ENCODE assay signal across 17 mouse cellular contexts in genomic region chr3:41158314-41158973, GRCm38 (mm10).
DNase-seq lines count a peak whose midpoint lies in the region; TF ChIP-seq lines count a peak whose summit lies in the region.
"Had no signal": no experiment of that assay in that cellular context is flagged by ENCODE, and none has a peak within 500 bp of the region (broad histone marks: within the 10 kb centered on the region; RNA-seq: fewer than 3 reads in every experiment).

No protein-coding gene starts in this region.

- H3K79me2 ChIP-seq in heart, adult 2 months (replicated peaks; ENCODE audit: control insufficient read depth, insufficient read depth, low read length): no peaks in the 10 kb centered on the region

- WGBS in heart, adult 2 months: 31% methylated on average over 12 of the region's 12 CpGs

- TF ChIP-seq EP300 in heart, adult 2 months (IDR thresholded peaks at IDR 0.05; ENCODE audit: insufficient read depth, low read depth, low read length): no peak

- intact Hi-C loops in heart, adult 2 months (cut with DNase I): no loop called here

- H3K27ac ChIP-seq in heart, adult 2 months: no peak overlapping the region
- no peak overlapping the region for H3K27ac ChIP-seq in layer of hippocampus, adult 2 months
- H3K27ac ChIP-seq: hindbrain, embryonic 14.5 days; liver, embryonic 14.5 days; neural tube, embryonic 13.5 days; stomach, embryonic 15.5 days had no signal

- H3K4me1 ChIP-seq in heart, adult 2 months (ENCODE audit: control insufficient read depth, insufficient read depth, low read length): peaks cover 1% of the 10 kb centered on the region; the same call in 1 of the 2 replicates
- H3K4me1 ChIP-seq: neural tube, embryonic 13.5 days; stomach, embryonic 15.5 days had no signal

- no peaks in the 10 kb centered on the region for H3K27me3 ChIP-seq in heart, adult 2 months (ENCODE audit: control insufficient read depth, insufficient read depth, low read length)
- H3K27me3 ChIP-seq: neural tube, embryonic 13.5 days; stomach, embryonic 15.5 days had no signal

- no peak overlapping the region for H3K4me3 ChIP-seq in heart, adult 2 months
- no peak overlapping the region for H3K4me3 ChIP-seq in layer of hippocampus, adult 2 months
- H3K4me3 ChIP-seq: erythroblast, embryonic 14.5 days; neural tube, embryonic 13.5 days; stomach, embryonic 15.5 days had no signal

- no peak overlapping the region for H3K9ac ChIP-seq in heart, adult 2 months (ENCODE audit: low read depth, low read length)
- H3K9ac ChIP-seq: hindbrain, embryonic 14.5 days; liver, embryonic 14.5 days; neural tube, embryonic 13.5 days; stomach, embryonic 15.5 days had no signal

- no peaks in the 10 kb centered on the region for H3K36me3 ChIP-seq in heart, adult 2 months (ENCODE audit: control insufficient read depth, insufficient read depth, low read length)
- H3K36me3 ChIP-seq: neural tube, embryonic 13.5 days; stomach, embryonic 15.5 days had no signal

- TF ChIP-seq CTCF in heart, adult 2 months (IDR thresholded peaks at IDR 0.05): no peak
- no peak for TF ChIP-seq CTCF in layer of hippocampus, adult 2 months (conservative IDR thresholded peaks at IDR 0.05)

- DNase-seq in heart, adult 11 months: peak; percentile 77
- DNase-seq in heart, adult 2 months: no peak
- peak; percentile 13 to 47 for DNase-seq in layer of hippocampus, adult 2 months (ENCODE audit: low spot score in 2 of 2)
- no peak for DNase-seq in layer of hippocampus, postnatal 10 days (ENCODE audit: low spot score in 2 of 2)
- peak; percentile 10 for DNase-seq in 416B (ENCODE audit: low read depth)
- DNase-seq in ZHBTc4 (ENCODE audit: low read depth, low spot score): peak; percentile 16
- no peak for DNase-seq in urinary bladder, postnatal 10 days (ENCODE audit: low spot score)
- DNase-seq in adipocyte (ENCODE audit: low spot score): no peak
- DNase-seq: cerebellum, adult 9-11 months; embryo, embryonic 11 days; kidney, adult 18-20 months; thymus, postnatal 14 days had no signal

- no peak for TF ChIP-seq POLR2A in heart, adult 2 months (IDR thresholded peaks at IDR 0.05; ENCODE audit: insufficient read depth, low read depth, low read length)

Comparison
In these comparisons a context has a peak if more than half of its experiments do, and no peak if none do; other contexts are left out.
1. DNase-seq: peak in heart, adult 11 months (single experiment), layer of hippocampus, adult 2 months (2 of 2), 416B (single experiment) and ZHBTc4 (single experiment); none in heart, adult 2 months (0 of 2), layer of hippocampus, postnatal 10 days (0 of 2), urinary bladder, postnatal 10 days (single experiment) and adipocyte (single experiment).